Mouse (Mus musculus): Measurements from ENCODE around the gene Psmc1. TPM values are rescaled to one million over a fixed set of nuclear protein-coding genes. Genes with fewer than 3 reads are reported as not detected.

Psmc1 gene
- total RNA-seq (2014; rRNA removed) (95.3 and 124 TPM in 2 replicates), polyA plus RNA-seq (2015; fragmentation: Nextera tagmentation; extraction: Ambion mirVana) (289 and 306 TPM in 2 replicates)

DNA sequence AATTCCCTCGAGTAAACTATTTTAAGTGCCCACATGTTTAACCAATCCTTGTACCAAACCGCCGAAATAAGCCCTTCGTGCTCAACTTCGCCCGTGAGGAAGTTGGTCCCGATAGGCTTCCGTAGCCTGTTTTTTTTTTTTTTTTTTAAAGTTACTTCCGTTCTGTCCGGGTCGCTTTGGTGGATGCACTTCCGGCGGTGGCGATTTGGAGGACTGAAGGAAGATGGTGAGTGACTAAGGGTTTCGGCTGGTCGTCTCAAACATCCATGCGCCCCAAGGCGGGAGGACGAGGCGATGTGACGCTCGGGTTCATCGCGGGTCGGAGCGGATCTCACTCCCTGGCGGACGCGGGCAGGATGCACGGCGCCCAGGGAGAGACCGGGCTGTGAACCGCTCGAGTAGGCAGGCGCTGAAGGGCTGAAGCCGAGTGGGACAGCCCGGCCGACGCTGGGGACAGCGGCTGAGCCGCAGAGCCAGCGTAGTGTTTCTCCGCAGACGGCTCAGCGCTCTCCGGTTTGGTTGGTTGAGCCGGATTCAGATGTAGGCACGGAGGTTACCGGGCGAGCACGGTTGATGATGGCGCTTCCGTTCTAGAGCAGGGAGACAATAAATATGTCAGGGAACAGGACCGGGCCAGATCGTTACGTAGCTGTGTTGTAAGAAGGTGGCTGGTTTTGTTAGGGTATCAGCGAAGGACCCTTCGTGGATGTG is at the start of gene Psmc1:
Gene Psmc1, plus strand, starts transcription at position 169 of the 711 bp plus-strand sequence.
- Histone ChIP-seq H3K9ac (replicated peaks; ENCODE audit: low read length, poor library complexity, severe bottlenecking) (peak within 1 kb of the TSS; percentile 84), H3K4me3 (ENCODE audit: low read depth, low read length) (peak within 1 kb of the TSS; percentile 66), H3K27ac (ENCODE audit: low read depth, low read length) (peak within 1 kb of the TSS; percentile 91), H3K27me3 (ENCODE audit: insufficient read depth, low read length) (no peaks in the 10 kb centered on the region), H3K4me1 (ENCODE audit: insufficient read depth, low read length) (peaks cover 5% of the 10 kb centered on the region; the same call in 1 of the 2 replicates), H3K9me3 (ENCODE audit: low read length) (no peaks in the 10 kb centered on the region), H3K4me2 (ENCODE audit: low read depth, low read length, poor library complexity, severe bottlenecking) (peak within 1 kb of the TSS; percentile 79), H3K36me3 (ENCODE audit: insufficient read depth, low read length) (peaks cover 15% of the 10 kb centered on the region)
- ATAC-seq (ENCODE audit: low FRiP score) (peak; percentile 76), DNase-seq (ENCODE audit: low spot score) (peak; percentile 93)
- under 1% methylated on average over 58 of the region's 58 CpGs for WGBS
- TF ChIP-seq CTCF (IDR thresholded peaks at IDR 0.05) = 0 out of 2 replicates have a peak, but pooled peaks have one; percentile 8

DNA sequence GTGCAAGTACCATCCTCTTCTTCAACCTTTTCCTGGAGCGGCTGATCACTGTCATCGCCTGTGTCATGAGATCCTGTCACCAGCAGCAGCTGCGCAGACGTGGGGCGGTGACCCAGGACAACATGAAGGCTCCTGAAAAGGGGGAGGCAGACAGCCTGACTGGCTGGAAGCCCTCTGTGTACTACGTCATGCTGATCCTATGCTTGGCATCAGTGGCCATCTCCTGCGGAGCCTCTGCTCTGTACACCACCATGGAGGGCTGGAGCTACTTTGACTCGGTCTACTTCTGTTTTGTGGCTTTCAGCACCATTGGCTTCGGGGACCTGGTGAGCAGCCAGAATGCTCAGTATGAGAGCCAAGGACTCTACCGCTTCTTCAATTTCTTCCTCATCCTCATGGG is 48.9 kb upstream of the Psmc1 start:
- Histone ChIP-seq H3K4me2 (ENCODE audit: low read depth, low read length, poor library complexity, severe bottlenecking) (no peak overlapping the region), H3K9me3 (ENCODE audit: low read length) (no peaks in the 10 kb centered on the region), H3K4me1 (ENCODE audit: insufficient read depth, low read length) (no peaks in the 10 kb centered on the region), H3K27me3 (ENCODE audit: insufficient read depth, low read length) (no peaks in the 10 kb centered on the region), H3K9ac (replicated peaks; ENCODE audit: low read length, poor library complexity, severe bottlenecking) (no peak overlapping the region), H3K36me3 (ENCODE audit: insufficient read depth, low read length) (no peaks in the 10 kb centered on the region), H3K27ac (ENCODE audit: low read depth, low read length) (no peak overlapping the region), H3K4me3 (ENCODE audit: low read depth, low read length) (no peak overlapping the region)
- ATAC-seq (ENCODE audit: low FRiP score) (no peak), DNase-seq (ENCODE audit: low spot score) (no peak)
- no peak for TF ChIP-seq CTCF (IDR thresholded peaks at IDR 0.05)
- WGBS = 92% methylated on average over 10 of the region's 10 CpGs

GRCm38 (mm10) chr12:100061826-100062225 is 48.1 kb upstream of the Psmc1 start:
- no peaks in the 10 kb centered on the region for H3K27me3 ChIP-seq (ENCODE audit: insufficient read depth, low read length)
- ATAC-seq (ENCODE audit: low FRiP score) = no peak
- no peak overlapping the region for H3K27ac ChIP-seq (ENCODE audit: low read depth, low read length)
- no peak overlapping the region for H3K9ac ChIP-seq (replicated peaks; ENCODE audit: low read length, poor library complexity, severe bottlenecking)
- no peak overlapping the region for H3K4me2 ChIP-seq (ENCODE audit: low read depth, low read length, poor library complexity, severe bottlenecking)
- TF ChIP-seq CTCF (IDR thresholded peaks at IDR 0.05) = no peak
- no peak for DNase-seq (ENCODE audit: low spot score)
- no peaks in the 10 kb centered on the region for H3K4me1 ChIP-seq (ENCODE audit: insufficient read depth, low read length)
- H3K36me3 ChIP-seq (ENCODE audit: insufficient read depth, low read length) = no peaks in the 10 kb centered on the region
- no peaks in the 10 kb centered on the region for H3K9me3 ChIP-seq (ENCODE audit: low read length)
- no peak overlapping the region for H3K4me3 ChIP-seq (ENCODE audit: low read depth, low read length)

DNA sequence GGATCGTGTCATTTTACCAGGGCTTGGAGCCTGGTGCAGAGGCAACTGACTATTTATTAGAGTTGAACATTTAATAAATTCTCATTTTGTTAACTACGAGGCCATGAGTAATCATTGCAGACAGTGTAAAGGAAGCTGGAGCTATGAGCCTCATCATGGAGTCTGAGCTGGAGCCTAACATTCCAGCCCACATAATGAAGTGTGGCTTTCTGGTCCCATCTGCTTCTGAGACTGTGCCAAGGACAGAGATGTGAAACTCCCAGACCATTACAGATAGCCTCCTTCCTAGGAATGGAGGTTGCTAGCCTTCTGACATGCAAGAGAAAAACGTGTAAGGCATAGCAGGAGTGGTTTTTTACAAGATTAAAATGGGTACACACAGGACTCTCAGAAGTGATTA is 47.4 kb upstream of the Psmc1 start:
- no peak overlapping the region for H3K4me3 ChIP-seq (ENCODE audit: low read depth, low read length)
- no peak overlapping the region for H3K27ac ChIP-seq (ENCODE audit: low read depth, low read length)
- TF ChIP-seq CTCF (IDR thresholded peaks at IDR 0.05) = no peak
- no peak for DNase-seq (ENCODE audit: low spot score)
- H3K9ac ChIP-seq (replicated peaks; ENCODE audit: low read length, poor library complexity, severe bottlenecking) = no peak overlapping the region
- WGBS = 75% methylated on average over 3 of the region's 3 CpGs
- no peak overlapping the region for H3K4me2 ChIP-seq (ENCODE audit: low read depth, low read length, poor library complexity, severe bottlenecking)
- H3K9me3 ChIP-seq (ENCODE audit: low read length) = no peaks in the 10 kb centered on the region
- no peak for ATAC-seq (ENCODE audit: low FRiP score)
- no peaks in the 10 kb centered on the region for H3K27me3 ChIP-seq (ENCODE audit: insufficient read depth, low read length)
- H3K4me1 ChIP-seq (ENCODE audit: insufficient read depth, low read length) = no peaks in the 10 kb centered on the region
- no peaks in the 10 kb centered on the region for H3K36me3 ChIP-seq (ENCODE audit: insufficient read depth, low read length)

DNA sequence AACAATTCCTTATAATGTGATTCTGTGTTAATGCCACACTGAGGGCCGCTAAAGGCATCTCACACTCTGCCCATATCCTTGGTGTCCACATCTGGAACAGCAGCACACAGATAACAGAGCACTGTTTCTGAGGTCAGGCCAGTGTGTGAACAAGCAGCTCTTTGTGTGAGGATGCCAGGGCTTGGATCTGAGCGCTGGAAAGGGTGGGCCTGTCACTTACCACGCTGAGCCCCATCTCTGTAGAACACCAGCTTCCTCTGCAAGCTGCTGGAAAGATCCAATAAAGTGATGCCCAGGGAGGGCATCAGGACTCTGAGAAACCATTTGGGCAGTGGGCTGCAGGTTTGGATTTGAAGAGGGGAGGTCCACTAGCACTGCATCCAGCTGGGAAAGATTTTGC is 44.8 kb upstream of the Psmc1 start:
- DNase-seq (ENCODE audit: low spot score) = no peak
- no peaks in the 10 kb centered on the region for H3K9me3 ChIP-seq (ENCODE audit: low read length)
- 71% methylated on average over 3 of the region's 3 CpGs for WGBS

GRCm38 (mm10) chr12:100067477-100067876 is 42.5 kb upstream of the Psmc1 start:
- H3K36me3 ChIP-seq (ENCODE audit: insufficient read depth, low read length) = no peaks in the 10 kb centered on the region
- H3K4me2 ChIP-seq (ENCODE audit: low read depth, low read length, poor library complexity, severe bottlenecking) = no peak overlapping the region
- no peak for ATAC-seq (ENCODE audit: low FRiP score)
- no peaks in the 10 kb centered on the region for H3K27me3 ChIP-seq (ENCODE audit: insufficient read depth, low read length)
- H3K9me3 ChIP-seq (ENCODE audit: low read length) = no peaks in the 10 kb centered on the region
- no peaks in the 10 kb centered on the region for H3K4me1 ChIP-seq (ENCODE audit: insufficient read depth, low read length)
- no peak overlapping the region for H3K9ac ChIP-seq (replicated peaks; ENCODE audit: low read length, poor library complexity, severe bottlenecking)
- 97% methylated on average over 5 of the region's 5 CpGs for WGBS
- H3K4me3 ChIP-seq (ENCODE audit: low read depth, low read length) = no peak overlapping the region
- H3K27ac ChIP-seq (ENCODE audit: low read depth, low read length) = no peak overlapping the region
- no peak for TF ChIP-seq CTCF (IDR thresholded peaks at IDR 0.05)
- DNase-seq (ENCODE audit: low spot score) = no peak

More for the DNA sequence above, 44.8 kb upstream of the Psmc1 start:
- Histone ChIP-seq H3K4me3 (ENCODE audit: low read depth, low read length) (no peak overlapping the region), H3K36me3 (ENCODE audit: insufficient read depth, low read length) (no peaks in the 10 kb centered on the region), H3K27ac (ENCODE audit: low read depth, low read length) (no peak overlapping the region), H3K4me2 (ENCODE audit: low read depth, low read length, poor library complexity, severe bottlenecking) (no peak overlapping the region), H3K9ac (replicated peaks; ENCODE audit: low read length, poor library complexity, severe bottlenecking) (no peak overlapping the region), H3K27me3 (ENCODE audit: insufficient read depth, low read length) (no peaks in the 10 kb centered on the region), H3K4me1 (ENCODE audit: insufficient read depth, low read length) (no peaks in the 10 kb centered on the region)
- TF ChIP-seq CTCF (IDR thresholded peaks at IDR 0.05) = no peak
- no peak for ATAC-seq (ENCODE audit: low FRiP score)
